Mouse (Mus musculus) G1E (cell line): ENCODE data around the gene Mcub.

Source experiments
- CTCF ChIP-seq: IDR thresholded peaks from 2 replicates; pipeline ENCODE4 v1.5.1; 2012; ENCODE audit warnings: low read depth, low read length, inconsistent platforms, mixed read lengths
- GATA1 ChIP-seq: IDR thresholded peaks from 2 replicates; pipeline ENCODE4 v1.6.1; 2012; ENCODE audit warnings: borderline replicate concordance, low read length, inconsistent platforms, mixed read lengths

DNA sequence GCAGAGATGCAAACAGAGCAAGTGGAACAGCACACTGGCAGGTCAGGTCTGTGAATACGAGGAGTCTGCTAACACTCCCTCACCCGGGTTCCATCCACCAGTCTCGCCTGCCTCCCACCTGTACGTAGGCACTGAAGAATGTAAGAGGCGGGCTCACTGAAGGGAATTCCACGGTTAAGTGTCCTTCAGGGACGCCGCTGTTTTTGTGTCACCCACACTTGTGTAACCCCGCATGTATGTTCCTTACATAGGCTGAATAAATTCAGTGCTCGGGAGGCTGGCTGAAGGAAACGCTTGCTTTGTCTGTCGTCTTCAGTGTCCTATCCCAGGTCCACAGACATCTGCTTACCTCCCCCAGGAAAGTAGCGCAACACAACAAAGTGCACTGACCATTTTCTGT lies 17.3 kb upstream of the Mcub start:
- TF ChIP-seq CTCF (no peak), GATA1 (no peak)
